Mouse (Mus musculus): Measurements from ENCODE around the gene Tmem121b. TPM values are rescaled to one million over a fixed set of nuclear protein-coding genes. Genes with fewer than 3 reads are reported as not detected.

Gene Tmem121b
- polyA plus RNA-seq, 1 experiment from 2014 or later, result 0.10 TPM

DNA sequence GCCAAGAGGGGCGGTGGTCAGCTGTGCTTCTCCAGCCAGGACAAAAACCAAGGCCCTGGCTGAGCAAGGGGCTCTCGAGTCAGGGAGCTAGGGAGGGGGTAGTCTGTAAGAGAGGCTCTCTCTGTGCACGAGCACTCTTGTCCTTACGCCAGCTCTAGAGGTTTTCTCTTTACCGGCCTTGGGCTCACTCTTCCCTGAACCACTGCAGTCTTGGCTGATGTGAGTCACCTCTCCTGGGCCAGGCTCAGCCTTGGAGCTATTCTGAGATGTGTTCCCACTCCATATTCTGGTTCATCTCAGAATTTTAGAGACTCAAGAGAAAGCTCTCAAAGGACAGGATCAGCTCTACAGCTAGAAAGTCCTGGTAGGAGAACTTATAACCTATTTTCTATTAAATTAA lies 23.7 kb upstream of the Tmem121b start:
- Histone ChIP-seq H3K9ac (no peak overlapping the region), H3K36me3 (0 out of 2 replicates have a peak, but pooled peaks cover 7% of the 10 kb centered on the region), H3K27me3 (replicated peaks) (no peaks in the 10 kb centered on the region), H3K27ac (no peak overlapping the region), H3K4me1 (replicated peaks) (no peaks in the 10 kb centered on the region), H3K9me3 (no peaks in the 10 kb centered on the region), H3K4me3 (replicated peaks) (no peak overlapping the region), H3K4me2 (replicated peaks) (no peak overlapping the region)
- ATAC-seq, result no peak
- WGBS, result 95% methylated on average over 5 of the region's 5 CpGs

DNA sequence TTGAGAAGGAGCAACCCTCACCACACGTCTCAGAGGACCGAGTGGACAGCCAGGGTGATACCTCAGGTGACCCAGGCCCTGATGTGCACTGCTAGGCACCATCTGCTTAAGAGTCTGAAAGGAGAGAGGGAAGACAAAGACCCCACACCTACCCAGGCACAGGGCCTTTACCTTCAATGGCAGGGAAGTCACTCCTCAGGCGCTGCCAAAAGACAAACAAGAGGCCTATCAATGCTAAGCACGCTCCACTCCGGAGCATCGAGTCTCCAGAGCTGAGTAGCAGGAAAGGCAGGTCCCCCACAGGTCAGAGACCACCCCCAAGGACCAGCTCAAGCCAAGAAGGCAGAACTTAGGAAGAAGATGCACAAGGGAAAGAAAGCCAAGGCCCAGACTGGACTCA lies 23.3 kb upstream of the Tmem121b start:
- Histone ChIP-seq H3K27me3 (replicated peaks) (no peaks in the 10 kb centered on the region), H3K27ac (no peak overlapping the region), H3K4me2 (replicated peaks) (no peak overlapping the region), H3K36me3 (0 out of 2 replicates have a peak, but pooled peaks cover 7% of the 10 kb centered on the region), H3K9me3 (no peaks in the 10 kb centered on the region), H3K4me3 (replicated peaks) (no peak overlapping the region), H3K4me1 (replicated peaks) (no peaks in the 10 kb centered on the region), H3K9ac (no peak overlapping the region)
- WGBS, result 88% methylated on average over 6 of the region's 6 CpGs
- ATAC-seq, result no peak

DNA sequence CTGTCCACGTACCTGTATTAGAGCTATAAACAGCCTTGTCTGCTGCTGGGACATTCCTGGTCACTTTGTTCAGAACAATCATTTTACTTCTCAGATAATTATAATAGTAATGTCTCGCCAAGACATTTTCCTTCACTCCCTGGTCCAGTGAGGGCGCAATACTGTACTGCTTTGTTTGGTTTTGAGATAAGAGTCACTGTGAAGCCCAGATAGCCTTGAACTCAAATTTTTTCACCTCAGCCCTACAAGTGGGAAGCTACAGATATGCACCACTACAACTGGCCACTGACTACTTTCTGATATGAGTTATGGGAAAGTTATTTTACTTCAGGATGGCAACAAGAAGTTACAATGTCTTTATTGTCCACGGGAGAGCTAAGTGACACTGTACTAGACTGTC lies 22.8 kb upstream of the Tmem121b start:
- 0 out of 2 replicates have a peak, but pooled peaks cover 7% of the 10 kb centered on the region for H3K36me3 ChIP-seq
- ATAC-seq, result no peak; the same call in 1 of the 2 replicates
- no peaks in the 10 kb centered on the region for H3K27me3 ChIP-seq (replicated peaks)
- 84% methylated on average over 4 of the region's 4 CpGs for WGBS
- H3K4me1 ChIP-seq (replicated peaks), result no peaks in the 10 kb centered on the region
- H3K4me3 ChIP-seq (replicated peaks), result no peak overlapping the region
- no peaks in the 10 kb centered on the region for H3K9me3 ChIP-seq
- H3K4me2 ChIP-seq (replicated peaks), result no peak overlapping the region
- H3K27ac ChIP-seq, result no peak overlapping the region
- H3K9ac ChIP-seq, result no peak overlapping the region

DNA sequence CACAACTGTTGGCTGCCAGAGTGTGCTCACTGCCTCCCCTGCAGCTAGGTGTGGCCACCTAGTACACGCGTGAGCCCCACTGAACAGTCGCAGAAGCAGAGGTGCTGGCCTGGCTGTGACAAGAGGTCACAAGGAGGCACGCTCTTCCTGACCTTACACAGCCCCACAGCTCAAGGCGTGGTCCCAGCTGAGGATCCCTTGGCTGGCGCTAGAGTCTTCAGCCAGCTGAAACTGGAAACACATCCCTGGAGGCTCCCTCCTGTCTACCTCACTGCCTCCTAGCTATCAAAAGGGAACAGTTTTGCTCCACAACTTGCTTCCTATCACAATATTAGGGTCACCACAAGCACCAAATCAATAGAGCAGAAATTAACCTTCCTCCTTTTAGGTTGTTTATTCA lies 17.6 kb upstream of the Tmem121b start:
- no peak overlapping the region for H3K27ac ChIP-seq
- H3K27me3 ChIP-seq (replicated peaks), result no peaks in the 10 kb centered on the region
- WGBS, result 73% methylated on average over 6 of the region's 6 CpGs
- no peak overlapping the region for H3K9ac ChIP-seq
- H3K36me3 ChIP-seq, result peaks cover 9% of the 10 kb centered on the region; the same call in 1 of the 2 replicates
- H3K9me3 ChIP-seq, result no peaks in the 10 kb centered on the region
- H3K4me1 ChIP-seq (replicated peaks), result no peaks in the 10 kb centered on the region
- ATAC-seq, result no peak
- H3K4me2 ChIP-seq (replicated peaks), result no peak overlapping the region
- H3K4me3 ChIP-seq (replicated peaks), result no peak overlapping the region

DNA sequence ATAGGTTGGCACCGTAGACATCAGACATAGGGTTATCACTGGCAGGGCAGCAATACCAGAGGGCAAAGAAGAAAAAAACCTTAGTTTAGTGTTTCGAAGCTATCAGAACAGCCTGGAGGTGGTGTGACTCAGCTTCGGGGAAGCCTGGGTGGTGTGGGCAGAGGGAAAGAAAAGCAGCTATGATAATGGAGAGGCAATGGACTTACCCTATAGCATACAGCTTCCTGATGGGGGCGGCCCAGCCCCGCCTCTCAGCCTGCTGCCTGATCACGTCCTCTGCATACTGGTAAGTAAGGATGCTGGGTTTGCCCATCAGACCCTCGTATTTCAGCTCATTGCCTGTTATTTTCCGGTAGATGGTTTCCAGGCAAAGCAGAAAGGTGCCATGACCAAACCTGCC lies 16.8 kb upstream of the Tmem121b start:
- 86% methylated on average over 8 of the region's 8 CpGs for WGBS
- H3K9me3 ChIP-seq, result no peaks in the 10 kb centered on the region
- H3K4me2 ChIP-seq (replicated peaks), result no peak overlapping the region
- peaks cover 9% of the 10 kb centered on the region; the same call in 1 of the 2 replicates for H3K36me3 ChIP-seq
- H3K27me3 ChIP-seq (replicated peaks), result no peaks in the 10 kb centered on the region
- no peak overlapping the region for H3K4me3 ChIP-seq (replicated peaks)
- no peak overlapping the region for H3K27ac ChIP-seq
- no peak overlapping the region for H3K9ac ChIP-seq
- ATAC-seq, result no peak
- no peaks in the 10 kb centered on the region for H3K4me1 ChIP-seq (replicated peaks)

DNA sequence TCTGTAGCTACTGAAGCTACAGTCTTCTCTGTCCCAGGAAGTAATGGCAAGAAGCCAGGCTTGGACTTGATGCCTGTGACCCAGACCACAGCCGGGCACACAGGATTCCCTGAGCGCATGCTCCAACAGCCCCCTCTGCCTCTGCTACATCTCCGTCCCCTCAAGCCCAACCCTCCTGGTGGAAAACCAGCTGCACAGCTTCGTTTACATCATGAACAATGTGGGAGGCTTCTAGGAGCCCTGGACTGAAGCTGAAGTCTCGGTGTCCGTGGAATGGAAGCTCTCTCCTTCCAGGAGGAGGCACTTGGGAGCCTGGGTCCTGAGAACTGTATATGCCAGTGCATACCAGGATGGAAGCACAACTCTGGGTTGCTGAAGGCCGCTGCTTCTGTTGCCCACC lies 16.4 kb upstream of the Tmem121b start:
- 67% methylated on average over 7 of the region's 7 CpGs for WGBS
- ATAC-seq, result no peak
- H3K27me3 ChIP-seq (replicated peaks), result no peaks in the 10 kb centered on the region
- H3K27ac ChIP-seq, result no peak overlapping the region
- H3K9me3 ChIP-seq, result no peaks in the 10 kb centered on the region
- H3K4me2 ChIP-seq (replicated peaks), result no peak overlapping the region
- H3K9ac ChIP-seq, result no peak overlapping the region
- H3K4me3 ChIP-seq (replicated peaks), result no peak overlapping the region
- no peaks in the 10 kb centered on the region for H3K4me1 ChIP-seq (replicated peaks)
- peaks cover 9% of the 10 kb centered on the region; the same call in 1 of the 2 replicates for H3K36me3 ChIP-seq

DNA sequence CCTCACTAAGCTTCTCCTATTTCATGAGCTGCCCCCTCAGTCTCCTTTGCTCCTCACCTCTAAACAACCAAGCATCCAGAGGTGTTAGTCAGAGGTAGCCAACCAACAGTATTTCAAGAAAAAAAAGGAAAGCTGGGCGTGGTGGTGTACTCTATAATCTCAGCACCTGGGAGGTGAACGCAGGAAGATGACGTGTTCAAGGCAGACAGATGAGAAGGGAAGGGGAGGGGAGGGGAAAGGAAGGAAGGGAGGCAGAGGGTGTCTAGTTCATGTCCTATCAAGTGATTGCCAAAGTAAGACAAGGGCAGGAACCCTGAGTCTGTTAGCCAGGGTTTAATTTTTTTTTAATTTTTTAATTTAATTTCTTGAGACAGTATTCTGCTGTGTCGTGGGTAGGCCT lies 15.0 kb upstream of the Tmem121b start:
- Histone ChIP-seq H3K27ac (no peak overlapping the region), H3K4me3 (replicated peaks) (no peak overlapping the region), H3K4me1 (replicated peaks) (no peaks in the 10 kb centered on the region), H3K9me3 (no peaks in the 10 kb centered on the region), H3K36me3 (peaks cover 5% of the 10 kb centered on the region; the same call in 1 of the 2 replicates), H3K9ac (no peak overlapping the region), H3K27me3 (replicated peaks) (no peaks in the 10 kb centered on the region), H3K4me2 (replicated peaks) (no peak overlapping the region)
- 81% methylated on average over 4 of the region's 4 CpGs for WGBS
- no peak for ATAC-seq

DNA sequence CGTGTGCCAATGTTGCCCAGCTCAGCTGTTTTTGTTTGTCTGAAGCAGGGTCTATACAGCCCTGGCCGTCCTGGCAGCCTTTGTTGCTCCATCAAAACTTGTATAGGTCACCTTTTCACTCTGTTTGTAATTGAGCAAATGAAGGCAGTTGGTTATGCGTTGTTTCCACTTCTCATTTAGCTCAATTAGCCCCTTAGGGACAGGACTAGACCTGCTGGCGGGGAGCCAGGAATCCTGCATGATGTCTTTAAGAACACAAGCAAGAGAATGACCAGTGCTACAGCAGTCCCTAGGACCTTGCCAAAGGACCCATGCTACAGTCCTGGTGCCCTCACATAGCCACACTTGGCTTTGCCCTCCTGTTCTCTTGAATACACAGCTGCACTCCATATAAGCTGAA lies 11.9 kb upstream of the Tmem121b start:
- no peak overlapping the region for H3K9ac ChIP-seq
- H3K9me3 ChIP-seq, result 0 out of 2 replicates have a peak, but pooled peaks cover under 1% of the 10 kb centered on the region
- H3K27me3 ChIP-seq (replicated peaks), result no peaks in the 10 kb centered on the region
- 78% methylated on average over 4 of the region's 4 CpGs for WGBS
- no peak overlapping the region for H3K4me2 ChIP-seq (replicated peaks)
- H3K4me3 ChIP-seq (replicated peaks), result no peak overlapping the region
- H3K36me3 ChIP-seq, result peaks cover 5% of the 10 kb centered on the region; the same call in 1 of the 2 replicates
- H3K4me1 ChIP-seq (replicated peaks), result no peaks in the 10 kb centered on the region
- H3K27ac ChIP-seq, result no peak overlapping the region
- no peak for ATAC-seq

DNA sequence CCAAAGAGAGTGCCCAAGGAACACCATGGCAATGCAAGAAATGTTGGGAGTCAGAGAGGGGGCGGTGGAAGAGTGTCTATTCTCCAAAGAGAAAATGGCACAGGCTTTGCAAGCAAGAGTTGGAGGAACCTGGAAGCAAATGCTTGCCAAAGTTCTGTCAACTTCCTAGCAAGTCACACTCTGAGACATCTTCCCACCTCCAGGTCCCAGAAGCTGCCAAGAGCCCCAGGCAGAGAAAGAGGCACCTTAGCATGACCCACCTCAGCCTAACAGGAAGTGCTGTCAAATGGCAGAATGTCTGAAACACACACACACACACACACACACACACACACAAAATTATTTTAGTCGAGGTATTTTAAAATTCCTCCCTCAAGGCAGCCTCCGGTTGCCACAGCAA lies 10.4 kb upstream of the Tmem121b start:
- Histone ChIP-seq H3K4me1 (replicated peaks) (no peaks in the 10 kb centered on the region), H3K27me3 (replicated peaks) (no peaks in the 10 kb centered on the region), H3K36me3 (no peaks in the 10 kb centered on the region; the same call in 1 of the 2 replicates), H3K4me3 (replicated peaks) (no peak overlapping the region), H3K4me2 (replicated peaks) (no peak overlapping the region), H3K27ac (no peak overlapping the region), H3K9ac (no peak overlapping the region), H3K9me3 (0 out of 2 replicates have a peak, but pooled peaks cover 3% of the 10 kb centered on the region)
- no peak for ATAC-seq
- WGBS, result 77% methylated on average over 3 of the region's 3 CpGs

DNA sequence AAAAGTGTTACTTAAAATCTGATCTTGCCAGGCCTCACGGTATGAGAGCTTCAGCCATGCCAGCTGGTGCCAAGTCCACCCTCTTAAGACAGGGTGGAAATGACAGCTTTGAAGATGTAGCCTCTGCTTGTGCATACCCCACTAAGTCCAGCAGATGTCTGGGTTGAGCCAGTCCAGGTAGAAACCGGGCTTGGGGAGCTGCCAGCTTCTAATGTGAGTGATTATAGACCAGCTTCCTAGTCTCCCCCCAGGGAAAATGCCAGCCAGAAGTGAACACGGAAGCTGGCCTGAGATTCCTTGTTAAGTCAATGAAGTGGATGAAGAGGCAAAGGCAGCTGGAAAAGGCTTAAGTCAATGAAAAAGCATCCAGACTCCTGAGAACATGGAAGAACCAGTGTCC lies 2.9 kb upstream of the Tmem121b start:
- no peak overlapping the region for H3K27ac ChIP-seq
- H3K4me3 ChIP-seq (replicated peaks), result no peak overlapping the region
- no peaks in the 10 kb centered on the region for H3K36me3 ChIP-seq
- peaks cover 28% of the 10 kb centered on the region for H3K27me3 ChIP-seq (replicated peaks)
- no peak overlapping the region for H3K4me2 ChIP-seq (replicated peaks)
- peaks cover 20% of the 10 kb centered on the region for H3K4me1 ChIP-seq (replicated peaks)
- no peak overlapping the region for H3K9ac ChIP-seq
- no peak for ATAC-seq
- 0 out of 2 replicates have a peak, but pooled peaks cover 3% of the 10 kb centered on the region for H3K9me3 ChIP-seq
- WGBS, result 61% methylated on average over 3 of the region's 3 CpGs

DNA sequence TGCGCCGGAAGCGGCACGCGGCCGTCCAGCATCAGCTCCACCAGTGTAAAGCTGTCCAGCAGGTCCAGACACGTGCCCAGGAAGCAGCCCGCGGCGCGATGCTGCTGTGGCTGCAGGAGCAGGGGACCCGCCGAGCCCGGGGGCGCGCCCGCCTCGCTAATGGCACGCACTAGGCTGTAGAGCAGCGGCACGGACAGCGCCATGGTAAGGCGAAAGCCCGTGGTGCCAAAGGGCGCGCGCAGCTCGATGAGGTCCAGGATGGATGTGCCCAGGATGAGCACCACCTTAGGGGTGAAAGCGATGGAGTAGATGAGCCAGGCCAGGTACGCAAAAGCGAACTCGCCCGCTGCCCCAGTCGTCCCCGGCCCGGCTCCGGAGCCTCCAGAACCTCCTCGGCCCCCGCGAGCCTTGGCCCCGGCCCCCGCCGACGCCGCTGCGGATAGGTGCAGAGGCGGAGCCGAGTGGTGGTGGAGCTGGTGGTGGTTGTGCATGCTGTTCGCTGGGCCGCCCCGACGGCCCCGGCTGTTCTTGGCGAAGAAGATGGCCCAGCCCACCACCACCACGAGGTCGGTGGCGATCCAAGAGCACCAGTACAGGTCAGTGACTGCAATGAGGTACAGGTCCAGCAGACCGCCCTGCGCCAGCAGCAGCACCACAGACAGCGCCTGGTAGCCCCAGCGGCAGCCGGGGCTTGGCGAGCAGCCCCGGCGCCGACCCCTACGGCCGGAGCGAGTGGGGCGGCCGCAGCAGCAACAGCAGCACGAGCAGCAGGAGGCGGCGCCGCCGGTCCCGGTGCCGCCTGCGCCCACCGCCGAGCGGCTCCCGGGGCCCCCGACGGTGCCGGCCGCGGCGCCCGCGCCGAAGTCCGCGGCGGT lies 871 bp downstream of the Tmem121b start:
- peak overlapping the region; percentile 96 for H3K4me2 ChIP-seq (replicated peaks)
- peaks cover 34% of the 10 kb centered on the region for H3K27me3 ChIP-seq (replicated peaks)
- peaks cover 20% of the 10 kb centered on the region for H3K4me1 ChIP-seq (replicated peaks)
- H3K9me3 ChIP-seq, result no peaks in the 10 kb centered on the region
- peak overlapping the region; percentile 61 for H3K4me3 ChIP-seq (replicated peaks)
- H3K27ac ChIP-seq, result no peak overlapping the region
- peak overlapping the region; percentile 44; the same call in 1 of the 2 replicates for H3K9ac ChIP-seq
- WGBS, result 1% methylated on average over 92 of the region's 95 CpGs
- H3K36me3 ChIP-seq, result no peaks in the 10 kb centered on the region
- peak; percentile 38 for ATAC-seq

DNA sequence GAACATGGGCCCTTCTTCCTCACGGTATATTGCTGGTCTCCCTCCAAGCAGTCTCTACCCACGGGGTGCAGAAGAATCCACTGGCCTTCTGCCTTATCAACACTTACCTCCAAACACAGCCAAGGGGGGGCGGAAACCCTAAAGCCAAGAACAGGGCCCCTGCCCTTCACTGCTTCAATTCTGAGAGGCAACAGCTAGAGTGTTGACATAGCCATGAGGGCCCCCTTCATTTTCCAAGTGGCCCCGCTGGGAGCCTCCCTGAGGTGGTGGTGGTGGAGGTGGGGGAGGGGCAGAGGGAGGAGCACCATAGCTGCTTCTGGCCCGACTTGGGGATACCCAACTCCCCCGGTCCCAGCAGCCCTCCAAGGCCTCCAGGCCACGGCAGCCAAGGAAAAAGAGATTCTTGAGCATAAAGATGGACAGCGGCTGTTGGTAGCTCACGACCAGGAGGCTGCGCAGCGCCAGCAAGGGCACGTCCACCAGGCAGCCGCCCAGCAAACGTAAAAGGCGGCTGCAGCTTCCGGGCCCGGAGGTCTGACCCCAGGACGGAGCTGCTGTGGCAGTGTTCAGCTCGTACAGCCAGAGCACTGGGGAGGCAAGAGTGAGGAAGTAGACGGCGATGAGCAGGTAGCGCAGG lies 1.6 kb downstream of the Tmem121b start:
- Histone ChIP-seq H3K27me3 (replicated peaks) (peaks cover 34% of the 10 kb centered on the region), H3K4me2 (replicated peaks) (peak overlapping the region; percentile 96), H3K9ac (no peak overlapping the region), H3K36me3 (no peaks in the 10 kb centered on the region), H3K27ac (no peak overlapping the region), H3K4me3 (replicated peaks) (peak overlapping the region; percentile 61), H3K9me3 (no peaks in the 10 kb centered on the region), H3K4me1 (replicated peaks) (peaks cover 20% of the 10 kb centered on the region)
- no peak for ATAC-seq
- 10% methylated on average over 22 of the region's 22 CpGs for WGBS
